8 mouse cellular contexts compared by ENCODE assay signal in the genomic region with DNA sequence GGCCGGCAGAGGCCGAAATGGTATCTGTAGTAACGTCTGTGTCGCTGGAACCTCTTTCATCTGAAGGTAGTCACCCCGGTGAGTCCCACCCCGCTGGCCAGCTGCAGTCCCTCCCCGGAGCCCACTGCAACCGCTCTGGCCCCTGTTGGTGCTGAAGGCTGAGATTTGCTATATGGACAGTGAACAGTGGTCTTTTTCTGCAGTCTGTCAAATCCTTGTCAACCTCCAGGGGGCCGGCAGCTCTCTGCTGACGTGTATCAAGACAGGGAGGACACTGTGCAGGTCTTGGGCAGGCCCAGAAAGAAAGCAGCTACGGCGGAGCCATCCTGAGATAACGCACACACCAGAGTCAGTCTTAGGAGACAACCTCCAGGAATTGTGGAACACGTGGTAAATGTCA. TPM values are rescaled to one million over a fixed set of nuclear protein-coding genes. Genes with fewer than 3 reads are reported as not detected.
DNase-seq lines count a peak whose midpoint lies in the region; ATAC-seq and TF ChIP-seq lines count a peak whose summit lies in the region.

No protein-coding gene starts in this region.

- no peak for ATAC-seq in heart, embryonic 14.5 days (ENCODE audit: insufficient number of reproducible peaks, insufficient read depth, low FRiP score, low read depth)
- no peak for ATAC-seq in embryonic facial prominence, embryonic 13.5 days (ENCODE audit: insufficient number of reproducible peaks, insufficient read depth, low FRiP score, low TSS enrichment, low read depth)
- ATAC-seq in hindbrain, postnatal 0 days: 0 out of 2 replicates have a peak, but pooled peaks have one; percentile 16
- ATAC-seq in midbrain, embryonic 16.5 days: no peak

- no peak for DNase-seq in heart, adult 2 months
- DNase-seq in hindbrain, postnatal 0 days (ENCODE audit: low spot score): no peak
- DNase-seq in thymus, postnatal 14 days: no peak
- no peak for DNase-seq in right cerebral cortex, adult 2 months (ENCODE audit: low spot score in 2 of 2)
- DNase-seq in adrenal gland, postnatal 10 days: no peak

- no peak for TF ChIP-seq EP300 in heart, adult 2 months (IDR thresholded peaks at IDR 0.05; ENCODE audit: insufficient read depth, low read depth, low read length)

- peaks cover 25 to 36% of the 10 kb centered on the region in 2 experiments for H3K4me1 ChIP-seq in heart, embryonic 14.5 days (ENCODE audit: control insufficient read depth in 2 of 2, insufficient read depth in 2 of 2, low read length in 2 of 2)
- no peaks in the 10 kb centered on the region for H3K4me1 ChIP-seq in heart, adult 2 months (ENCODE audit: control insufficient read depth, insufficient read depth, low read length)
- peaks cover 83% of the 10 kb centered on the region for H3K4me1 ChIP-seq in embryonic facial prominence, embryonic 13.5 days
- H3K4me1 ChIP-seq in hindbrain, postnatal 0 days (ENCODE audit: insufficient read depth, low read length): no peaks in the 10 kb centered on the region
- peaks cover 20% of the 10 kb centered on the region for H3K4me1 ChIP-seq in midbrain, embryonic 16.5 days (ENCODE audit: control insufficient read depth, insufficient read depth, low read length)

- H3K9me3 ChIP-seq in heart, embryonic 14.5 days (ENCODE audit: control insufficient read depth, low read length): no peaks in the 10 kb centered on the region
- no peaks in the 10 kb centered on the region for H3K9me3 ChIP-seq in embryonic facial prominence, embryonic 13.5 days
- no peaks in the 10 kb centered on the region for H3K9me3 ChIP-seq in hindbrain, postnatal 0 days (ENCODE audit: low read length)
- no peaks in the 10 kb centered on the region for H3K9me3 ChIP-seq in midbrain, embryonic 16.5 days (replicated peaks; ENCODE audit: control insufficient read depth, low read length, poor library complexity, severe bottlenecking)

- intact Hi-C loops in heart, adult 2 months (cut with DNase I): no loop called here

- H3K4me2 ChIP-seq in heart, embryonic 14.5 days (ENCODE audit: low read length): peak overlapping the region; percentile 44
- peak overlapping the region; percentile 47 for H3K4me2 ChIP-seq in embryonic facial prominence, embryonic 13.5 days
- H3K4me2 ChIP-seq in hindbrain, postnatal 0 days (ENCODE audit: low read depth, low read length): no peak overlapping the region
- no peak overlapping the region for H3K4me2 ChIP-seq in midbrain, embryonic 16.5 days (ENCODE audit: low read length)

- no peak overlapping the region for H3K4me3 ChIP-seq in heart, embryonic 14.5 days (ENCODE audit: control insufficient read depth in 1 of 2, insufficient read depth in 1 of 2, low read depth in 1 of 2, low read length in 2 of 2)
- H3K4me3 ChIP-seq in heart, adult 2 months: no peak overlapping the region
- no peak overlapping the region for H3K4me3 ChIP-seq in embryonic facial prominence, embryonic 13.5 days
- no peak overlapping the region for H3K4me3 ChIP-seq in hindbrain, postnatal 0 days (ENCODE audit: low read length)
- H3K4me3 ChIP-seq in midbrain, embryonic 16.5 days (ENCODE audit: low read depth, low read length): no peak overlapping the region

- no peaks in the 10 kb centered on the region for H3K36me3 ChIP-seq in heart, embryonic 14.5 days (ENCODE audit: control insufficient read depth, insufficient read depth, low read length)
- no peaks in the 10 kb centered on the region for H3K36me3 ChIP-seq in heart, adult 2 months (ENCODE audit: control insufficient read depth, insufficient read depth, low read length)
- peaks cover 8% of the 10 kb centered on the region; the same call in 1 of the 2 replicates for H3K36me3 ChIP-seq in embryonic facial prominence, embryonic 13.5 days
- no peaks in the 10 kb centered on the region for H3K36me3 ChIP-seq in hindbrain, postnatal 0 days (ENCODE audit: insufficient read depth, low read length)
- no peaks in the 10 kb centered on the region for H3K36me3 ChIP-seq in midbrain, embryonic 16.5 days (ENCODE audit: control insufficient read depth, insufficient read depth, low read length)

- TF ChIP-seq POLR2A in heart, adult 2 months (IDR thresholded peaks at IDR 0.05; ENCODE audit: insufficient read depth, low read depth, low read length): no peak

- TF ChIP-seq CTCF in heart, adult 2 months (IDR thresholded peaks at IDR 0.05): no peak
- peak; percentile 31; the same call in 1 of the 2 replicates for TF ChIP-seq CTCF in hindbrain, postnatal 0 days (IDR thresholded peaks at IDR 0.05; ENCODE audit: low read depth)

- peak overlapping the region in 1 of 2 experiments; percentile 24; a peak in 1 of 4 replicates for H3K27ac ChIP-seq in heart, embryonic 14.5 days (replicated peaks in 1 of 2; ENCODE audit: control insufficient read depth in 1 of 2, insufficient read depth in 1 of 2, low read depth in 2 of 2, low read length in 2 of 2)
- no peak overlapping the region for H3K27ac ChIP-seq in heart, adult 2 months
- H3K27ac ChIP-seq in embryonic facial prominence, embryonic 13.5 days: peak overlapping the region; percentile 81
- H3K27ac ChIP-seq in hindbrain, postnatal 0 days: no peak overlapping the region
- no peak overlapping the region for H3K27ac ChIP-seq in midbrain, embryonic 16.5 days (ENCODE audit: low read length)

- H3K9ac ChIP-seq in heart, embryonic 14.5 days (ENCODE audit: low read length): no peak overlapping the region
- no peak overlapping the region for H3K9ac ChIP-seq in heart, adult 2 months (ENCODE audit: low read depth, low read length)
- H3K9ac ChIP-seq in embryonic facial prominence, embryonic 13.5 days: no peak overlapping the region
- no peak overlapping the region for H3K9ac ChIP-seq in hindbrain, postnatal 0 days (replicated peaks; ENCODE audit: low read length)
- 0 out of 2 replicates have a peak overlapping the region, but pooled peaks have one; percentile 36 for H3K9ac ChIP-seq in midbrain, embryonic 16.5 days (ENCODE audit: low read depth, low read length)

- H3K27me3 ChIP-seq in heart, embryonic 14.5 days (ENCODE audit: control insufficient read depth, insufficient read depth, low read length): no peaks in the 10 kb centered on the region
- H3K27me3 ChIP-seq in heart, adult 2 months (ENCODE audit: control insufficient read depth, insufficient read depth, low read length): no peaks in the 10 kb centered on the region
- H3K27me3 ChIP-seq in embryonic facial prominence, embryonic 13.5 days: no peaks in the 10 kb centered on the region
- no peaks in the 10 kb centered on the region for H3K27me3 ChIP-seq in hindbrain, postnatal 0 days (ENCODE audit: insufficient read depth, low read length)
- H3K27me3 ChIP-seq in midbrain, embryonic 16.5 days (ENCODE audit: control insufficient read depth, insufficient read depth, low read depth, low read length): no peaks in the 10 kb centered on the region

- WGBS in heart, embryonic 14.5 days: 14% methylated on average over 14 of the region's 14 CpGs
- 59% methylated on average over 14 of the region's 14 CpGs for WGBS in heart, adult 2 months
- WGBS in embryonic facial prominence, embryonic 13.5 days: 35% methylated on average over 14 of the region's 14 CpGs
- 47% methylated on average over 14 of the region's 14 CpGs for WGBS in hindbrain, postnatal 0 days
- 51% methylated on average over 14 of the region's 14 CpGs for WGBS in midbrain, embryonic 16.5 days

- no peaks in the 10 kb centered on the region for H3K79me2 ChIP-seq in heart, adult 2 months (replicated peaks; ENCODE audit: control insufficient read depth, insufficient read depth, low read length)

RNA-seq across cellular contexts. Expression of a gene that starts 43.0 kb away (rescaled TPM):
- polyA plus RNA-seq in heart, embryonic 14.5 days (2014; fragmentation: Nextera tagmentation; extraction: Ambion mirVana): 4.4 TPM in 2 replicates
- total RNA-seq in heart, adult 2 months (2021): 1 to 10 TPM in 1 of 2 experiments, under 1 TPM in 1; 0.77 to 1.3 TPM
- polyA plus RNA-seq in heart, adult 2 months (2012; rRNA removed): 0.64 and 1.1 TPM in 2 replicates
- polyA plus RNA-seq in embryonic facial prominence, embryonic 13.5 days (2015; fragmentation: Nextera tagmentation; extraction: Ambion mirVana): 35.7 and 40.6 TPM in 2 replicates
- total RNA-seq in hindbrain, postnatal 0 days (2014; rRNA removed): 30.0 and 31.6 TPM in 2 replicates
- 9.8 and 12.0 TPM in 2 replicates for polyA plus RNA-seq in hindbrain, postnatal 0 days (2015; fragmentation: Nextera tagmentation; extraction: Ambion mirVana)
- polyA plus RNA-seq in midbrain, embryonic 16.5 days (2015; fragmentation: Nextera tagmentation; extraction: Ambion mirVana): 22.6 and 23.9 TPM in 2 replicates
- total RNA-seq in adrenal gland, postnatal 10 days (2021): 1 to 10 TPM; 1.7 to 1.9 TPM

Comparison
In these comparisons a context has a peak if more than half of its experiments do, and no peak if none do; other contexts are left out.
1. H3K4me2 ChIP-seq: peak in heart, embryonic 14.5 days (single experiment) and embryonic facial prominence, embryonic 13.5 days (single experiment); none in hindbrain, postnatal 0 days (single experiment) and midbrain, embryonic 16.5 days (single experiment).